Mouse (Mus musculus): Measurements from ENCODE around the gene Muc4. TPM values are rescaled to one million over a fixed set of nuclear protein-coding genes. Genes with fewer than 3 reads are reported as not detected.

Gene Muc4
- polyA plus RNA-seq, 1 experiment from 2014 or later = not detected

GRCm38 (mm10) chr16:32825380-32825779, 89.7 kb downstream of the Muc4 start:
- 72% methylated on average over 12 of the region's 12 CpGs for WGBS
- Histone ChIP-seq H3K27ac (no peak overlapping the region), H3K4me3 (no peak overlapping the region), H3K36me3 (peaks cover 76% of the 10 kb centered on the region), H3K4me1 (0 out of 2 replicates have a peak, but pooled peaks cover 2% of the 10 kb centered on the region), H3K9me3 (no peaks in the 10 kb centered on the region), H3K4me2 (no peak overlapping the region), H3K9ac (no peak overlapping the region), H3K27me3 (no peaks in the 10 kb centered on the region)
- ATAC-seq (ENCODE audit: insufficient number of reproducible peaks, low FRiP score, low TSS enrichment, low read depth) = no peak

GRCm38 (mm10) chr16:32826521-32826920, 90.8 kb downstream of the Muc4 start:
- WGBS = 97% methylated on average over 11 of the region's 11 CpGs
- Histone ChIP-seq H3K4me1 (0 out of 2 replicates have a peak, but pooled peaks cover 2% of the 10 kb centered on the region), H3K27me3 (no peaks in the 10 kb centered on the region), H3K36me3 (peaks cover 76% of the 10 kb centered on the region), H3K27ac (no peak overlapping the region), H3K4me2 (no peak overlapping the region), H3K9ac (no peak overlapping the region), H3K4me3 (no peak overlapping the region), H3K9me3 (no peaks in the 10 kb centered on the region)
- no peak for ATAC-seq (ENCODE audit: insufficient number of reproducible peaks, low FRiP score, low TSS enrichment, low read depth)

GRCm38 (mm10) chr16:32829104-32829503, 93.4 kb downstream of the Muc4 start:
- Histone ChIP-seq H3K9me3 (no peaks in the 10 kb centered on the region), H3K4me3 (no peak overlapping the region), H3K36me3 (peaks cover 69% of the 10 kb centered on the region), H3K27me3 (no peaks in the 10 kb centered on the region), H3K4me2 (no peak overlapping the region), H3K27ac (no peak overlapping the region), H3K4me1 (no peaks in the 10 kb centered on the region), H3K9ac (no peak overlapping the region)
- 85% methylated on average over 11 of the region's 11 CpGs for WGBS
- no peak for ATAC-seq (ENCODE audit: insufficient number of reproducible peaks, low FRiP score, low TSS enrichment, low read depth)

DNA sequence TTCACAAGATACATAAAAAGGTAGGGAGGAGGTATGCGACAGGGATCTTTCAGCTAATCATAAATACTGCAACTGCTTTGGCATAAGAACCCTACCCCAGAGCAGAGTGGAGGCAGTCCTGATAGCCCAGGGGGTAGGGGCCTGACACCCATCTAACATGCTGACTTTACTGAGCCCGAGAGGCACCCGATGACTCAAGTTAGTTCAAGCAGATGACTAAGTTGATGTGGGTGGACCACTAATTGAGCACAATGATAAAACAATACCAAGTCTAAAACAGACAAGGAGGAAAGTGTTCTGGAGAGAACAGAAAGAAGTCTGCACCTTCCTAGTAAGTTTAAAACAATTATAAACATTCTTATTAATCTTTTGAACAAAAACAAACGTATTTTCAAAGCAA, 95.8 kb downstream of the Muc4 start:
- H3K27ac ChIP-seq = no peak overlapping the region
- no peak overlapping the region for H3K4me2 ChIP-seq
- H3K9ac ChIP-seq = no peak overlapping the region
- H3K4me3 ChIP-seq = no peak overlapping the region
- H3K4me1 ChIP-seq = no peaks in the 10 kb centered on the region
- H3K36me3 ChIP-seq = peaks cover 69% of the 10 kb centered on the region
- no peaks in the 10 kb centered on the region for H3K9me3 ChIP-seq
- 85% methylated on average over 4 of the region's 4 CpGs for WGBS
- H3K27me3 ChIP-seq = no peaks in the 10 kb centered on the region
- no peak for ATAC-seq (ENCODE audit: insufficient number of reproducible peaks, low FRiP score, low TSS enrichment, low read depth)

Other genes starting within 250 kb of the Muc4 start
- 0.06 and 0.12 TPM in 2 replicates for gene Slc51a, start 248.0 kb upstream of the Muc4 start, polyA plus RNA-seq (2015; fragmentation: Nextera tagmentation; extraction: Ambion mirVana)
- not detected in 2 replicates for gene Zdhhc19, start 239.6 kb upstream of the Muc4 start, polyA plus RNA-seq (2015; fragmentation: Nextera tagmentation; extraction: Ambion mirVana)
- gene Tfrc, start 127.0 kb upstream of the Muc4 start, polyA plus RNA-seq (2015; fragmentation: Nextera tagmentation; extraction: Ambion mirVana) = 24.9 and 28.0 TPM in 2 replicates
- 13.9 and 14.5 TPM in 2 replicates for gene Tnk2, start 92.0 kb upstream of the Muc4 start, polyA plus RNA-seq (2015; fragmentation: Nextera tagmentation; extraction: Ambion mirVana)
- 0.15 TPM in 1 of 2 replicates, not detected in the other for gene Muc20, start 61.5 kb downstream of the Muc4 start, polyA plus RNA-seq (2015; fragmentation: Nextera tagmentation; extraction: Ambion mirVana)
- not detected in 2 replicates for gene Smbd1, start 74.6 kb downstream of the Muc4 start, polyA plus RNA-seq (2015; fragmentation: Nextera tagmentation; extraction: Ambion mirVana)
- 102 TPM in 2 replicates for gene Fyttd1, start 141.6 kb downstream of the Muc4 start, polyA plus RNA-seq (2015; fragmentation: Nextera tagmentation; extraction: Ambion mirVana)
- gene Rubcn, start 141.9 kb downstream of the Muc4 start, polyA plus RNA-seq (2015; fragmentation: Nextera tagmentation; extraction: Ambion mirVana) = 22.7 and 24.2 TPM in 2 replicates
- gene Lrch3, start 178.2 kb downstream of the Muc4 start, polyA plus RNA-seq (2015; fragmentation: Nextera tagmentation; extraction: Ambion mirVana) = 23.1 TPM in 2 replicates

Data from limb, embryonic 15.5 days (tissue).